Mouse (Mus musculus) lung, embryonic 16.5 days (tissue): ENCODE measurements around the gene Prkag2. TPM values are rescaled to one million over a fixed set of nuclear protein-coding genes. Genes with fewer than 3 reads are reported as not detected.

Experiments used
- ATAC-seq: fragments of 200-750 bp; cut with Nextera tagmentation; 2 replicates; pipeline ENCODE4 v1.8.0; 2017; ENCODE audit warnings: low read depth, mild to moderate bottlenecking, moderate library complexity
- H3K27ac ChIP-seq: fragments of 300-500 bp; sonication (generic); 2 replicates; pipeline ENCODE4 v1.5.1; 2014; ENCODE audit warnings: mild to moderate bottlenecking, control low read depth, low read length
- H3K27me3 ChIP-seq: fragments of 300-500 bp; sonication (generic); 2 replicates; pipeline ENCODE4 v1.6.1; 2014; ENCODE audit warnings: low read depth, low read length, mixed read lengths; ENCODE audit not compliant: control insufficient read depth, insufficient read depth
- H3K36me3 ChIP-seq: fragments of 300-500 bp; sonication (generic); 2 replicates; pipeline ENCODE4 v1.6.1; 2014; ENCODE audit warnings: low read length; ENCODE audit not compliant: control insufficient read depth, insufficient read depth
- H3K4me1 ChIP-seq: fragments of 300-500 bp; sonication (generic); replicated peaks from 2 replicates; pipeline ENCODE4 v1.6.1; 2014; ENCODE audit warnings: low read length, mixed read lengths; ENCODE audit not compliant: control insufficient read depth, insufficient read depth
- H3K4me2 ChIP-seq: fragments of 300-500 bp; sonication (generic); 2 replicates; pipeline ENCODE4 v1.6.1; 2014; ENCODE audit warnings: low read depth, low read length, control low read depth
- H3K4me3 ChIP-seq: fragments of 300-500 bp; sonication (generic); 2 replicates; pipeline ENCODE4 v1.5.1; 2014; ENCODE audit warnings: mild to moderate bottlenecking, low read length, control low read depth
- H3K9ac ChIP-seq: fragments of 300-500 bp; sonication (generic); 2 replicates; pipeline ENCODE4 v1.6.1; 2014; ENCODE audit warnings: low read length, control low read depth
- H3K9me3 ChIP-seq: fragments of 300-500 bp; sonication (generic); 2 replicates; pipeline ENCODE4 v1.6.1; 2016; ENCODE audit warnings: low read length; ENCODE audit not compliant: control insufficient read depth
- WGBS: fragments of 180-500 bp; shearing (Covaris S2); extraction: QIAGEN DNeasy Blood & Tissue Kit; methylation state at CpG from one replicate; pipeline ENCODE4 v1.1.7; 2014; 5-methylcytosine and 5-hydroxymethylcytosine counted together
- polyA plus RNA-seq: library from polyadenylated mRNA; unstranded; fragments of >200 nt; fragmentation: Nextera tagmentation; extraction: Ambion mirVana; gene quantifications from 2 replicates; pipeline ENCODE4 v1.2.1, GENCODE M21; 2015

Prkag2 gene
- polyA plus RNA-seq, 1 experiment from 2014 or later, result 28.0 TPM

DNA sequence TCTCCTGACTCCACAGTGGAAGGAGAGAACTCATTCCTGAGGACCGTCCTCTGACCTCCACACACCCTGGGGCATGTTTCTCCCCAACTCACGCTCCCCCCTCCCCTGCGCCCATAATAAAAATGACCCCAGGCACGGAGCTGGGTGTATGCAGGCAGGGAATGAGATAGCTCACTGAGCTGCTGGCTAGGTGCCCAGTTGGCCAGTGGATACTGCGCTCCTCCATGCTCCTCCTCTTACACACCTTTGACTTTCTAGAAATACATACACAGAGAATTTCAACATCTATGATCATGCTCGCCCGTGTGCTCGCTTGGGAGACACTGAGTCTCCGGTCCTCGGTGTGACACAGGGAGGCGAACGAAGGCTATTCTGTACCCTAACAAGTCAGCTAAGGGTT, 124.2 kb downstream of the Prkag2 start:
- Histone ChIP-seq H3K4me1 (no peaks in the 10 kb centered on the region), H3K27ac (no peak overlapping the region), H3K4me2 (no peak overlapping the region)

DNA sequence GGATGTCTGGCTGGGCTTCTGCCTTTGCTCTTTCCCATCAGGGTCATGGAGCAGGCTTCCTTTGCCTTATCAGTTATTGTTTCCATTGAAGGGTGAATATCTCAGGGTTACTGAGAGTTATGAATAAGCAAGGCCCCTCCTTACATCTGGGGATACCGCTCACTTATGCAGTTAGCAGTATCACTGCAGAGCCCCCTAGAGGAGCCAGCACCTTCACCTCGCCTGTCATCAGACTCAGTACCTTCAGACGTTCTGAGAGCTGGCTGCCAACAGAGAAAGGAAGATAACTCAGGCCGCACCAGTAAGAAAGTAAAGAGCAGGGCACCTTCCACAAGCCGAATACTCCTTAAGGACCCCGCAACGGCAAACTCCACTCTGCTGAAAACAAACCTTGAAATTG, 125.3 kb downstream of the Prkag2 start:
- H3K9ac ChIP-seq, result no peak overlapping the region
- no peaks in the 10 kb centered on the region for H3K9me3 ChIP-seq
- no peaks in the 10 kb centered on the region for H3K36me3 ChIP-seq
- H3K4me2 ChIP-seq, result no peak overlapping the region
- no peak overlapping the region for H3K27ac ChIP-seq
- H3K4me1 ChIP-seq, result no peaks in the 10 kb centered on the region
- no peak overlapping the region for H3K4me3 ChIP-seq
- no peak for ATAC-seq
- WGBS, result 58% methylated on average over 7 of the region's 7 CpGs
- no peaks in the 10 kb centered on the region for H3K27me3 ChIP-seq

More for the DNA sequence above, 124.2 kb downstream of the Prkag2 start:
- Histone ChIP-seq H3K4me3 (no peak overlapping the region), H3K36me3 (no peaks in the 10 kb centered on the region), H3K9me3 (no peaks in the 10 kb centered on the region), H3K27me3 (no peaks in the 10 kb centered on the region), H3K9ac (no peak overlapping the region)
- 70% methylated on average over 12 of the region's 12 CpGs for WGBS
- ATAC-seq, result no peak

DNA sequence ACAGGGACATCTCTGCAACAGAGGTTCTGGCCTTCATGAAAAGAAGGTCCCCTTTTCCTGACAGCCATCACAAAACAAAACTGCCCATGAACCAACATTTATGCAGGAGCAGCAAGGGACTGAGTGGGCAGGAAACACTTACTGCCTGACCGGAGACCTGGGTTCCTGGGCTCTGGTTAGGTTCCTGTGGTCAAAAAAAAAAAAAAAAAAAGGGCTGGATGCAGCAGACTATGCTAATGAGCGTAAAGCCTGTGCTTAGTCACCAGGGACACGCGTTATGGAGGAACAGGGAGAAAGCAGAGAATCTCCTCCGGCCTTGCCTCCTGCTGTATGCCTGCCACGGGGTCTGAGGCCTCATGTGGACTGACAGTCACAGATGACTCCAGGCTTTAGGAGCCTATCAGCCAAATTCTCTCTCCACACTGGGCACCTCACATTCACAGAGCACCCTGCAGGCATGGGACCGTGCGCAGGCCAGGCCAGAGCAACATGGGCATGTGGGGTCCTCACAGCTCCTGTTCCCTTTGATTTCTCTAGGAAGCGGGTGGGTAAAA, 126.7 kb downstream of the Prkag2 start:
- no peaks in the 10 kb centered on the region for H3K4me1 ChIP-seq
- ATAC-seq, result no peak
- 86% methylated on average over 9 of the region's 9 CpGs for WGBS
- no peak overlapping the region for H3K4me2 ChIP-seq
- no peaks in the 10 kb centered on the region for H3K36me3 ChIP-seq
- H3K9ac ChIP-seq, result no peak overlapping the region
- H3K27me3 ChIP-seq, result no peaks in the 10 kb centered on the region
- no peak overlapping the region for H3K4me3 ChIP-seq
- no peaks in the 10 kb centered on the region for H3K9me3 ChIP-seq
- no peak overlapping the region for H3K27ac ChIP-seq

GRCm38 (mm10) chr5:24973228-24973627, 127.2 kb downstream of the Prkag2 start:
- H3K4me1 ChIP-seq, result no peaks in the 10 kb centered on the region
- H3K36me3 ChIP-seq, result no peaks in the 10 kb centered on the region
- no peak overlapping the region for H3K4me2 ChIP-seq
- H3K27ac ChIP-seq, result no peak overlapping the region
- ATAC-seq, result peak; percentile 54; the same call in 1 of the 2 replicates
- no peaks in the 10 kb centered on the region for H3K27me3 ChIP-seq
- no peaks in the 10 kb centered on the region for H3K9me3 ChIP-seq
- H3K9ac ChIP-seq, result no peak overlapping the region
- H3K4me3 ChIP-seq, result no peak overlapping the region
- WGBS, result 42% methylated on average over 13 of the region's 13 CpGs

GRCm38 (mm10) chr5:24970552-24971275, 129.7 kb downstream of the Prkag2 start:
- no peaks in the 10 kb centered on the region for H3K27me3 ChIP-seq
- no peak overlapping the region for H3K4me3 ChIP-seq
- H3K27ac ChIP-seq, result no peak overlapping the region
- H3K9ac ChIP-seq, result no peak overlapping the region
- no peak overlapping the region for H3K4me2 ChIP-seq
- no peaks in the 10 kb centered on the region for H3K9me3 ChIP-seq
- no peaks in the 10 kb centered on the region for H3K4me1 ChIP-seq
- 87% methylated on average over 8 of the region's 8 CpGs for WGBS
- ATAC-seq, result no peak
- no peaks in the 10 kb centered on the region for H3K36me3 ChIP-seq

GRCm38 (mm10) chr5:24969241-24969880, 131.1 kb downstream of the Prkag2 start:
- Histone ChIP-seq H3K4me3 (no peak overlapping the region), H3K4me1 (no peaks in the 10 kb centered on the region), H3K27ac (no peak overlapping the region), H3K9me3 (no peaks in the 10 kb centered on the region), H3K36me3 (no peaks in the 10 kb centered on the region), H3K27me3 (no peaks in the 10 kb centered on the region), H3K4me2 (no peak overlapping the region), H3K9ac (no peak overlapping the region)
- WGBS, result 49% methylated on average over 11 of the region's 11 CpGs
- ATAC-seq, result no peak

GRCm38 (mm10) chr5:24968792-24969191, 131.7 kb downstream of the Prkag2 start:
- Histone ChIP-seq H3K27me3 (no peaks in the 10 kb centered on the region), H3K36me3 (no peaks in the 10 kb centered on the region), H3K4me3 (no peak overlapping the region), H3K27ac (no peak overlapping the region), H3K9me3 (no peaks in the 10 kb centered on the region), H3K9ac (no peak overlapping the region), H3K4me1 (no peaks in the 10 kb centered on the region), H3K4me2 (no peak overlapping the region)
- ATAC-seq, result no peak
- 13% methylated on average over 8 of the region's 8 CpGs for WGBS

- Histone ChIP-seq H3K4me2 (no peak overlapping the region), H3K36me3 (no peaks in the 10 kb centered on the region), H3K4me1 (no peaks in the 10 kb centered on the region), H3K27me3 (no peaks in the 10 kb centered on the region), H3K27ac (no peak overlapping the region), H3K4me3 (no peak overlapping the region), H3K9ac (no peak overlapping the region), H3K9me3 (no peaks in the 10 kb centered on the region)
- ATAC-seq, result no peak
- WGBS, result 41% methylated on average over 7 of the region's 7 CpGs
Observed at GRCm38 (mm10) chr5:24967898-24968535, 132.4 kb downstream of the Prkag2 start.

- H3K4me3 ChIP-seq, result no peak overlapping the region
- no peak overlapping the region for H3K4me2 ChIP-seq
- H3K4me1 ChIP-seq, result no peaks in the 10 kb centered on the region
- H3K36me3 ChIP-seq, result no peaks in the 10 kb centered on the region
- no peak overlapping the region for H3K27ac ChIP-seq
- 61% methylated on average over 4 of the region's 4 CpGs for WGBS
- no peaks in the 10 kb centered on the region for H3K9me3 ChIP-seq
- ATAC-seq, result peak; percentile 38; the same call in 1 of the 2 replicates
- H3K9ac ChIP-seq, result no peak overlapping the region
- no peaks in the 10 kb centered on the region for H3K27me3 ChIP-seq
Observed at GRCm38 (mm10) chr5:24963776-24964175, 136.7 kb downstream of the Prkag2 start.
